Mouse (Mus musculus): ENCODE results near the gene Tmem164.

Tmem164 gene

DNA sequence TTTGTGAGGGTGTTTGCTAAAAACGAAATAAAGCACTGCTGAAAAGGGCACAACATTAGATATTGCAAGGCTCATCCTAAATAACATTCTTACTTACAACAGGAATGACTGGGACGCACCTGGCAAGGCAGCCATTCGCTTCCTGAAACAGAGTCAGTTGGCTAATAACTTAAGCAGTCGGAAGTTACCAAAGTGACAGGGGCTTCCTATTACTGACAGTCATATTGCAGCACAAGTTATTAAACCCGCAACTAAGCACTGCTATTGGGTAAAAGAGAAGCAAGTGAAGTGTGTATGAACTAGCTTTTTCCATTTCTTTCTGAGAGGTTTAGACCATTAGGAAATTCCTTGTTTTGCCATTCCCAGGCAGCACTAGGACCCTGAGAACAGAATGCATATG, 201.0 kb downstream of the Tmem164 start:
- no peak for TF ChIP-seq GATA4 (IDR thresholded peaks at IDR 0.05; ENCODE audit: insufficient replicate concordance, low read length)

DNA sequence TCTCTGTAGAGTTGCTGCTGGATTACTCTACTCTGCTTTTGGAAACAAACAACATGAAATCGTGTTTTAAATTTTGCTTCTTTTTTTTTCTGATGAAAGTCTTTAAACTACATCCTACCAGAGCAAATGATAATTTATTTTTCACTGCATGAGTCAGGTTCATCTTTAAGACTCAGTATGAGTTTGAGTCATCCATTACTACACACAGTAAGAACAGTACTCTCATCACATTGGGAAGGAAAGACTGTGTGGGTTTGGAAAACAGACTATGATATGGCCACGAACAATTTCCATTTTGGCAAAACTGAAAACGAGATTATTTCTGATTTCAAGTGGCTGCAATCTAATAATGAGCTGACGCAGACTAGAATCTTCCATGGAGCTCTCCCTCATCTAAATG, 202.4 kb downstream of the Tmem164 start:
- TF ChIP-seq GATA4 (IDR thresholded peaks at IDR 0.05; ENCODE audit: insufficient replicate concordance, low read length) = no peak

DNA sequence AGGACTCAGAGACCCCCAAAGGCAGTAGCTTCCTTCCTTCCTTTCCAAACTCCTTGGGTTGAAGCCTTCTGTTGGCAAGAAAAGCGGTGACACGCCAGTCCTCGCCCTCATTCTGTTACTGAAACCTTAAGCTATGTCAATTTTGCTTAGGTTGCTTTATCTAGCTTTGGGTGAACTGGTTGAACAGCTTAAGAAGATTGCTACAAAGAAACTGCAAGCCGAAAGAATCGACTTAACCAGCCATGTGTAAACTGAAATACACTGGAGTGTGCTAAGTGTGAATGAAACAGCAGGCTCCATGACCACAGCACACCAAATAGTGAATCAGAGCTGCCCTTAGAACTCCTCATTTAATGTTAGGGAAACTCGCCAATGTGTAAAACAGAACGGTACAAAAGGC, 204.8 kb downstream of the Tmem164 start:
- TF ChIP-seq GATA4 (IDR thresholded peaks at IDR 0.05; ENCODE audit: insufficient replicate concordance, low read length) = no peak
